Mouse (Mus musculus): ENCODE measurements around the gene Idua. TPM values are rescaled to one million over a fixed set of nuclear protein-coding genes. Genes with fewer than 3 reads are reported as not detected.
A peak's percentile ranks its signal among the peaks of the same experiment; 100 is the strongest.

Idua gene
- polyA plus RNA-seq, 1 experiment from 2014 or later, result 10.2 TPM

DNA sequence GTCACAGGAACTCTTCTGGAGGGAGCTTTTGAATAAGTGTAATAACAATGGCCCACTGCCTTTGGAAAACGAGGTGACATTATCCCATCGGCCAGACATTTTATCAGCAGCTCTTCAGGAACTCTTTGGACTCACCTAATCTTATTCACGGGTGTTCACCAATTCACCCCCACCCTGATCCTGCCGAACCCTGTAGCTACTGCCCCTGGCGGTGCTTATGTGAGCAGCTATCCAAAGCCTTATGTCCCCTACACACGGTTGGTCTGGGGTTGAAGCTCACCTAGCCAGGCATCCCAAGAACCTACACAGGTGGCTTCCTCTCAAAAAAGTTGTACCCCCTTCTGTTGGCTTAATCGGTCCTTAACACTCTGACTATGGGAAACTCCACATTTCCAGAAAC lies 59.6 kb downstream of the Idua start:
- WGBS, result 65% methylated on average over 7 of the region's 7 CpGs
- no peak overlapping the region for H3K4me3 ChIP-seq
- DNase-seq (ENCODE audit: extremely low spot score, low spot score), result no peak
- no peaks in the 10 kb centered on the region for H3K27me3 ChIP-seq (ENCODE audit: poor library complexity, severe bottlenecking)
- peaks cover 13% of the 10 kb centered on the region for H3K4me1 ChIP-seq
- H3K9me3 ChIP-seq, result no peaks in the 10 kb centered on the region
- H3K27ac ChIP-seq, result no peak overlapping the region
- H3K36me3 ChIP-seq (replicated peaks), result no peaks in the 10 kb centered on the region

DNA sequence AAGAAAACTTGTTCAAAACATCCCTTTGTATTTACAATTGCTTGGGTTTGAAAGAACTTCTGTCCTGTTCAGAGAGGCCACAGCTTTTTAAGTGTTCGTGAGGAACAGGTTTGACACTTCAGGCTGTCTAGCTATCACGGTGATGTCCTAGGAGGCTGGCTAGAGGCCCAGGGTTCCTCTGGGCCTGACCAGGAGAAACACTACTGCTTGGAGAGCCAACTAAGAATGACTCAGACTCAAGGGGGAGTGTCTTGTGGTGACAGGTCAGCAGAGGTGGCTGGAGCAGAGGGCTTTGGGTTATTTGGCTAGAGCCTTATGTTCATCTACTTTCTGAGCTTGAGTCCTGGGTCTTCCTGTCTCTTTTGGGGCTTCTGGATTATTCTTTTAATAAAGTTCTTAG lies 63.9 kb downstream of the Idua start:
- Histone ChIP-seq H3K36me3 (replicated peaks) (no peaks in the 10 kb centered on the region), H3K27me3 (ENCODE audit: poor library complexity, severe bottlenecking) (no peaks in the 10 kb centered on the region), H3K4me3 (no peak overlapping the region), H3K27ac (no peak overlapping the region), H3K4me1 (no peaks in the 10 kb centered on the region), H3K9me3 (no peaks in the 10 kb centered on the region)
- DNase-seq (ENCODE audit: extremely low spot score, low spot score), result no peak
- 85% methylated on average over 2 of the region's 2 CpGs for WGBS

DNA sequence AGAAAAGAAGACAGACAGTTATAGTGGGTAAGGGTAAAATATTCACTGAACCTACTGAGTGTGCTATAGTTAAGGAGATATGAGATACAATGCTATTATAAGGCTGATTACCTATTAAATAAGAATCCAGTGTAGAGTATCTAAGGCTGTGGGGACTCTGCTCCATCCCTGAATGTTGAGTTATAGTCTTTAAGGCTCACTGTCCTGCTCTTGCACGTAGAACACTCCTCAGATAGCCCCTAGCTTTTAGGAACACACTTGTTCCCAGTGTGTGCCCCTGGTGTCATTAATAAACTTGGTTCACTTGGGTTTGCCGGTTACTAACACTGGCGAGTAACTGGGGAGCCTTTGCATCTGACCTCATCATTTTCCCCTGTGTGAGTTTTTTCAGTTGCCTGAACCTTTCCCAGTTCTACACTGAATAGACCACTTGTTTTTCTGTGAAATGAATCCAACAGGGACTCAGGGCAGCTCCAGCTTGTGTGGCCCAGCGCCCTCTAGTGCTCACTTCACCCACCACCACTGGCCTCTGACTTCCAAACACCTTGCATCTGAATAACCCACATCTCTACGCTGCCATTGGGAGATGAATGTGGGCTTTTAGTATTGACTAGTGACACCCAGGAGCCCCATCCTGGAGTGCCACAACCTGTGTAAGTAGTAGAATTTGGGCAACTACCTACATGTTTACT lies 66.6 kb downstream of the Idua start:
- Histone ChIP-seq H3K4me3 (no peak overlapping the region), H3K4me1 (no peaks in the 10 kb centered on the region), H3K27ac (no peak overlapping the region), H3K36me3 (replicated peaks) (no peaks in the 10 kb centered on the region), H3K27me3 (ENCODE audit: poor library complexity, severe bottlenecking) (no peaks in the 10 kb centered on the region), H3K9me3 (no peaks in the 10 kb centered on the region)
- peak; percentile 60 for DNase-seq (ENCODE audit: extremely low spot score, low spot score)
- WGBS, result 27% methylated on average over 5 of the region's 5 CpGs

DNA sequence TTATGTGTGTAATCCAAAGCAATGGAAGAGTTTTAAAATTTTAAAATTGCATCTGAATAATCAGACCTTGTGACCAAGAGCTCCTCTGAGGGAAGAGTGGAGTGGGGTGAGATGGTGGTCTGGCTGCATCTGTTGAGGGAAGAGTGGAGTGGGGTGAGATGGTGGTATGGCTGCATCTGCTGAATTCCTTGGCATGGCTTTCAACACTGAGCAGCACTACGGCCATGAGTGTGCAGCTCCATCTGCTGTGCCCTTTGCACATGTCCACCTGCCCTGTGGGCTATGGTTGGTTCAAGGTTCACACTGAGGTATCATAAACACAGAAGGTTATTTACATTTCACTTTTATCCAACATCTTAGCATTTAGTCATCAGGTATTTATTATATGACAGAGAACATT lies 67.3 kb downstream of the Idua start:
- Histone ChIP-seq H3K4me3 (no peak overlapping the region), H3K27ac (no peak overlapping the region), H3K9me3 (no peaks in the 10 kb centered on the region), H3K27me3 (ENCODE audit: poor library complexity, severe bottlenecking) (no peaks in the 10 kb centered on the region), H3K36me3 (replicated peaks) (no peaks in the 10 kb centered on the region), H3K4me1 (no peaks in the 10 kb centered on the region)
- no peak for DNase-seq (ENCODE audit: extremely low spot score, low spot score)
- WGBS, result 90% methylated on average over 1 of the region's 1 CpGs

Other genes with a start within 250 kb of the Idua start
- 391 and 392 TPM in 2 replicates for gene Atp5k, start 225.9 kb upstream of the Idua start, polyA plus RNA-seq (2016; fragmentation: Nextera tagmentation; extraction: Ambion mirVana)
- gene Mfsd7a, start 211.4 kb upstream of the Idua start, polyA plus RNA-seq (2016; fragmentation: Nextera tagmentation; extraction: Ambion mirVana), result 0.24 TPM in 1 of 2 replicates, not detected in the other
- gene Pcgf3, start 199.1 kb upstream of the Idua start, polyA plus RNA-seq (2016; fragmentation: Nextera tagmentation; extraction: Ambion mirVana), result 20.0 and 21.1 TPM in 2 replicates
- gene Cplx1, start 110.3 kb upstream of the Idua start, polyA plus RNA-seq (2016; fragmentation: Nextera tagmentation; extraction: Ambion mirVana), result 2.6 and 2.7 TPM in 2 replicates
- gene Gak, start 30.6 kb upstream of the Idua start, polyA plus RNA-seq (2016; fragmentation: Nextera tagmentation; extraction: Ambion mirVana), result 62.8 and 64.2 TPM in 2 replicates
- 17.6 TPM in 2 replicates for gene Tmem175, start 30.6 kb upstream of the Idua start, polyA plus RNA-seq (2016; fragmentation: Nextera tagmentation; extraction: Ambion mirVana)
- gene Dgkq, start 9.3 kb downstream of the Idua start, polyA plus RNA-seq (2016; fragmentation: Nextera tagmentation; extraction: Ambion mirVana), result 11.3 and 13.3 TPM in 2 replicates
- 0.77 and 1.0 TPM in 2 replicates for gene Slc26a1, start 15.2 kb downstream of the Idua start, polyA plus RNA-seq (2016; fragmentation: Nextera tagmentation; extraction: Ambion mirVana)
- gene Fgfrl1, start 32.1 kb downstream of the Idua start, polyA plus RNA-seq (2016; fragmentation: Nextera tagmentation; extraction: Ambion mirVana), result 10.4 and 12.3 TPM in 2 replicates
- gene Rnf212, start 114.7 kb downstream of the Idua start, polyA plus RNA-seq (2016; fragmentation: Nextera tagmentation; extraction: Ambion mirVana), result 0.27 TPM in 1 of 2 replicates, not detected in the other
- gene Tmed11, start 135.0 kb downstream of the Idua start, polyA plus RNA-seq (2016; fragmentation: Nextera tagmentation; extraction: Ambion mirVana), result not detected in 2 replicates
- gene Vmn2r8, start 148.5 kb downstream of the Idua start, polyA plus RNA-seq (2016; fragmentation: Nextera tagmentation; extraction: Ambion mirVana), result not detected in 2 replicates
- not detected in 2 replicates for gene Vmn2r9, start 192.3 kb downstream of the Idua start, polyA plus RNA-seq (2016; fragmentation: Nextera tagmentation; extraction: Ambion mirVana)

All from forebrain, embryonic 10.5 days (tissue).